Comparison of ENCODE assay signal across 8 mouse cellular contexts in genomic region chr5:138117199-138118015, GRCm38 (mm10). TPM values are rescaled to one million over a fixed set of nuclear protein-coding genes. Genes with fewer than 3 reads are reported as not detected.
DNase-seq lines count a peak whose midpoint lies in the region; ATAC-seq and TF ChIP-seq lines count a peak whose summit lies in the region.

No protein-coding gene starts in this region.

- DNase-seq in heart, adult 11 months, result no peak
- DNase-seq in fibroblast of lung, adult 2 months (ENCODE audit: low read depth), result peak; percentile 15
- no peak for DNase-seq in limb, embryonic 14.5 days (ENCODE audit: low spot score)
- peak; percentile 5 for DNase-seq in retina, postnatal 7 days (ENCODE audit: low read depth, low spot score)
- no peak for DNase-seq in ovary, postnatal 10 days (ENCODE audit: low spot score)
- DNase-seq in ovary, postnatal 14 days (ENCODE audit: low spot score), result no peak

- WGBS in heart, embryonic 12.5 days, result 9% methylated on average over 16 of the region's 16 CpGs
- 5% methylated on average over 16 of the region's 16 CpGs for WGBS in limb, embryonic 14.5 days

- TF ChIP-seq EP300 in ES-Bruce4 (IDR thresholded peaks at IDR 0.05; ENCODE audit: insufficient read depth, low read depth, low read length), result no peak

- no peak for TF ChIP-seq CTCF in ES-Bruce4 (IDR thresholded peaks at IDR 0.05; ENCODE audit: low read depth, low read length)

- peaks cover 29% of the 10 kb centered on the region for H3K36me3 ChIP-seq in heart, embryonic 12.5 days
- H3K36me3 ChIP-seq in ES-Bruce4 (ENCODE audit: control insufficient read depth, insufficient read depth, low read length, poor library complexity, severe bottlenecking), result peaks cover 9% of the 10 kb centered on the region
- peaks cover 16% of the 10 kb centered on the region for H3K36me3 ChIP-seq in limb, embryonic 14.5 days (ENCODE audit: control insufficient read depth, insufficient read depth, low read length)

- H3K27ac ChIP-seq in heart, embryonic 12.5 days (ENCODE audit: poor library complexity, severe bottlenecking), result peak overlapping the region; percentile 95
- peak overlapping the region; percentile 82 for H3K27ac ChIP-seq in ES-Bruce4 (ENCODE audit: insufficient read depth, low read length)
- H3K27ac ChIP-seq in limb, embryonic 14.5 days (replicated peaks; ENCODE audit: low read depth, low read length), result peak overlapping the region; percentile 92

- H3K4me2 ChIP-seq in heart, embryonic 12.5 days, result peak overlapping the region; percentile 86
- H3K4me2 ChIP-seq in limb, embryonic 14.5 days (replicated peaks; ENCODE audit: low read depth, low read length, severe bottlenecking), result peak overlapping the region; percentile 45

- ATAC-seq in heart, embryonic 12.5 days (ENCODE audit: insufficient number of reproducible peaks, low FRiP score), result 0 out of 2 replicates have a peak, but pooled peaks have one; percentile 67
- 0 out of 2 replicates have a peak, but pooled peaks have one; percentile 17 for ATAC-seq in limb, embryonic 14.5 days (ENCODE audit: low FRiP score, low read depth)

- H3K9ac ChIP-seq in heart, embryonic 12.5 days, result peak overlapping the region; percentile 91
- H3K9ac ChIP-seq in ES-Bruce4 (ENCODE audit: low read depth, poor library complexity, severe bottlenecking), result peak overlapping the region; percentile 66
- peak overlapping the region; percentile 67 for H3K9ac ChIP-seq in limb, embryonic 14.5 days (ENCODE audit: low read depth, low read length, severe bottlenecking)

- H3K4me3 ChIP-seq in heart, embryonic 12.5 days, result peak overlapping the region; percentile 83
- peak overlapping the region; percentile 77 for H3K4me3 ChIP-seq in ES-Bruce4 (ENCODE audit: low read depth, low read length)
- peak overlapping the region; percentile 61 for H3K4me3 ChIP-seq in limb, embryonic 14.5 days (replicated peaks; ENCODE audit: low read length)

- H3K27me3 ChIP-seq in heart, embryonic 12.5 days (replicated peaks), result no peaks in the 10 kb centered on the region
- H3K27me3 ChIP-seq in ES-Bruce4 (ENCODE audit: control insufficient read depth, insufficient read depth, low read length, poor library complexity, severe bottlenecking), result no peaks in the 10 kb centered on the region
- no peaks in the 10 kb centered on the region for H3K27me3 ChIP-seq in limb, embryonic 14.5 days (ENCODE audit: control insufficient read depth, insufficient read depth, low read length)

- TF ChIP-seq POLR2A in ES-Bruce4 (IDR thresholded peaks at IDR 0.05; ENCODE audit: insufficient read depth, low read length), result no peak
- TF ChIP-seq POLR2A in limb, embryonic 14.5 days (IDR thresholded peaks at IDR 0.05; ENCODE audit: borderline replicate concordance, extremely low read depth, insufficient read depth, insufficient read length), result no peak

- peaks cover 7% of the 10 kb centered on the region for H3K4me1 ChIP-seq in heart, embryonic 12.5 days (replicated peaks)
- H3K4me1 ChIP-seq in ES-Bruce4 (ENCODE audit: control insufficient read depth, insufficient read depth, low read length), result no peaks in the 10 kb centered on the region
- H3K4me1 ChIP-seq in limb, embryonic 14.5 days (ENCODE audit: control insufficient read depth, insufficient read depth, low read length), result peaks cover 9% of the 10 kb centered on the region

- no peaks in the 10 kb centered on the region for H3K9me3 ChIP-seq in heart, embryonic 12.5 days (replicated peaks)
- H3K9me3 ChIP-seq in ES-Bruce4 (replicated peaks; ENCODE audit: control insufficient read depth, insufficient read depth, low read length, poor library complexity, severe bottlenecking), result peaks cover 4% of the 10 kb centered on the region; the same call in 1 of the 2 replicates
- no peaks in the 10 kb centered on the region for H3K9me3 ChIP-seq in limb, embryonic 14.5 days (ENCODE audit: control insufficient read depth, low read length)

RNA-seq across cellular contexts. Expression of gene Zscan21, which starts 0.7 kb away (rescaled TPM):
- polyA plus RNA-seq in heart, embryonic 12.5 days (2016; fragmentation: Nextera tagmentation; extraction: Ambion mirVana), result 37.6 and 38.1 TPM in 2 replicates
- polyA plus RNA-seq in ES-Bruce4 (2011; ENCODE audit: insufficient read depth, insufficient read length, low read depth, missing spikeins), result 27.3 and 29.2 TPM in 2 replicates
- 31.5 and 38.3 TPM in 2 replicates for polyA plus RNA-seq in limb, embryonic 14.5 days (2012; rRNA removed)
- 59.8 and 70.0 TPM in 2 replicates for polyA plus RNA-seq in limb, embryonic 14.5 days (2014; fragmentation: Nextera tagmentation; extraction: Ambion mirVana)

RNA-seq across cellular contexts. Expression of gene Zkscan1, which starts 32.5 kb away (rescaled TPM):
- 15.7 and 15.9 TPM in 2 replicates for polyA plus RNA-seq in heart, embryonic 12.5 days (2016; fragmentation: Nextera tagmentation; extraction: Ambion mirVana)
- 15.1 and 15.3 TPM in 2 replicates for polyA plus RNA-seq in ES-Bruce4 (2011; ENCODE audit: insufficient read depth, insufficient read length, low read depth, missing spikeins)
- polyA plus RNA-seq in limb, embryonic 14.5 days (2012; rRNA removed), result 8.5 and 9.8 TPM in 2 replicates
- polyA plus RNA-seq in limb, embryonic 14.5 days (2014; fragmentation: Nextera tagmentation; extraction: Ambion mirVana), result 25.3 and 25.4 TPM in 2 replicates

RNA-seq across cellular contexts. Expression of gene Zfp113, which starts 38.1 kb away (rescaled TPM):
- polyA plus RNA-seq in heart, embryonic 12.5 days (2016; fragmentation: Nextera tagmentation; extraction: Ambion mirVana), result 9.9 and 10.0 TPM in 2 replicates
- polyA plus RNA-seq in ES-Bruce4 (2011; ENCODE audit: insufficient read depth, insufficient read length, low read depth, missing spikeins), result 10.0 and 12.4 TPM in 2 replicates
- polyA plus RNA-seq in limb, embryonic 14.5 days (2012; rRNA removed), result 5.1 and 5.2 TPM in 2 replicates
- 11.3 and 12.6 TPM in 2 replicates for polyA plus RNA-seq in limb, embryonic 14.5 days (2014; fragmentation: Nextera tagmentation; extraction: Ambion mirVana)

RNA-seq across cellular contexts. Expression of gene Cops6, which starts 43.5 kb away (rescaled TPM):
- polyA plus RNA-seq in heart, embryonic 12.5 days (2016; fragmentation: Nextera tagmentation; extraction: Ambion mirVana), result 249 and 253 TPM in 2 replicates
- 121 and 122 TPM in 2 replicates for polyA plus RNA-seq in ES-Bruce4 (2011; ENCODE audit: insufficient read depth, insufficient read length, low read depth, missing spikeins)
- 141 and 149 TPM in 2 replicates for polyA plus RNA-seq in limb, embryonic 14.5 days (2012; rRNA removed)
- 262 and 267 TPM in 2 replicates for polyA plus RNA-seq in limb, embryonic 14.5 days (2014; fragmentation: Nextera tagmentation; extraction: Ambion mirVana)

RNA-seq across cellular contexts. Expression of gene Ap4m1, which starts 54.4 kb away (rescaled TPM):
- 12.1 and 12.6 TPM in 2 replicates for polyA plus RNA-seq in heart, embryonic 12.5 days (2016; fragmentation: Nextera tagmentation; extraction: Ambion mirVana)
- polyA plus RNA-seq in ES-Bruce4 (2011; ENCODE audit: insufficient read depth, insufficient read length, low read depth, missing spikeins), result 11.4 and 14.7 TPM in 2 replicates
- polyA plus RNA-seq in limb, embryonic 14.5 days (2012; rRNA removed), result 73.4 and 107 TPM in 2 replicates
- polyA plus RNA-seq in limb, embryonic 14.5 days (2014; fragmentation: Nextera tagmentation; extraction: Ambion mirVana), result 18.6 and 19.9 TPM in 2 replicates

Comparison
In these comparisons a context has a peak if more than half of its experiments do, and no peak if none do; other contexts are left out.
1. DNase-seq: peak in fibroblast of lung, adult 2 months (single experiment) and retina, postnatal 7 days (single experiment); none in heart, adult 11 months (single experiment), limb, embryonic 14.5 days (single experiment), ovary, postnatal 10 days (single experiment) and ovary, postnatal 14 days (single experiment).
2. Peak in every context shown above with its lines, with median percentiles within 50 percentile points of each other: H3K27ac ChIP-seq, H3K4me3 ChIP-seq and H3K9ac ChIP-seq.